Mouse (Mus musculus) ES-E14 (cell line): ENCODE measurements around the gene Dock9.

Experiments
- CHD2 ChIP-seq: IDR thresholded peaks from 2 replicates; pipeline ENCODE4 v1.6.1; 2014; ENCODE audit warnings: mild to moderate bottlenecking, low read depth, low read length, inconsistent platforms
- MAFK ChIP-seq: IDR thresholded peaks from 2 replicates; pipeline ENCODE4 v1.6.1; 2014; ENCODE audit warnings: mild to moderate bottlenecking, low read depth, low read length, inconsistent platforms; ENCODE audit not compliant: insufficient read depth
- ZC3H11A ChIP-seq: IDR thresholded peaks from 2 replicates; pipeline ENCODE4 v1.6.1; 2012; ENCODE audit warnings: low read depth, mild to moderate bottlenecking, inconsistent platforms, low read length, borderline replicate concordance
- ZNF384 ChIP-seq: IDR thresholded peaks from 2 replicates; pipeline ENCODE4 v1.6.1; 2012; ENCODE audit warnings: low read depth, low read length, inconsistent platforms

GRCm38 (mm10) chr14:121497800-121498199 is 299.8 kb downstream of the Dock9 start:
- no peak for TF ChIP-seq ZNF384
- no peak for TF ChIP-seq CHD2
- TF ChIP-seq MAFK, result no peak
- TF ChIP-seq ZC3H11A, result no peak
